Comparison of ENCODE assay signal across 16 mouse cellular contexts in genomic region chr12:109432475-109433130, GRCm38 (mm10). TPM values are rescaled to one million over a fixed set of nuclear protein-coding genes. Genes with fewer than 3 reads are reported as not detected.
"Had no signal": no experiment of that assay in that cellular context is flagged by ENCODE, and none has a peak within 500 bp of the region (broad histone marks: within the 10 kb centered on the region; RNA-seq: fewer than 3 reads in every experiment).

No protein-coding gene starts in this region.

- H3K36me3 ChIP-seq: liver, embryonic 12.5 days; liver, embryonic 15.5 days; stomach, embryonic 15.5 days had no signal

- H3K27ac ChIP-seq: left cerebral cortex, adult 2 months; liver, embryonic 12.5 days; liver, embryonic 15.5 days; stomach, embryonic 15.5 days had no signal

- ATAC-seq: liver, embryonic 12.5 days had no signal

- H3K9me3 ChIP-seq: liver, embryonic 12.5 days; liver, embryonic 15.5 days; stomach, embryonic 15.5 days had no signal

- H3K4me2 ChIP-seq: liver, embryonic 12.5 days; liver, embryonic 15.5 days; midbrain, embryonic 11.5 days; stomach, embryonic 15.5 days had no signal

- H3K27me3 ChIP-seq: liver, embryonic 12.5 days; liver, embryonic 15.5 days; stomach, embryonic 15.5 days had no signal

- H3K9ac ChIP-seq: liver, embryonic 12.5 days; liver, embryonic 15.5 days; stomach, embryonic 15.5 days had no signal

- DNase-seq: kidney, adult 18-20 months; kidney, postnatal 10 days; kidney, postnatal 36 days; layer of hippocampus, postnatal 36 days; liver; lung, adult 18-20 months; lung, postnatal 14 days; lung, postnatal 4 days; midbrain, embryonic 14.5 days; thymus, postnatal 25 days had no signal

- H3K4me3 ChIP-seq: left cerebral cortex, adult 2 months; liver, embryonic 12.5 days; liver, embryonic 15.5 days; stomach, embryonic 15.5 days had no signal

RNA-seq across cellular contexts. Expression of gene Dlk1, which starts 20.0 kb away (rescaled TPM):
- total RNA-seq: megakaryocyte-erythroid progenitor cell, adult 5-6 weeks had no signal
